8 mouse cellular contexts compared by ENCODE assay signal in the genomic region with DNA sequence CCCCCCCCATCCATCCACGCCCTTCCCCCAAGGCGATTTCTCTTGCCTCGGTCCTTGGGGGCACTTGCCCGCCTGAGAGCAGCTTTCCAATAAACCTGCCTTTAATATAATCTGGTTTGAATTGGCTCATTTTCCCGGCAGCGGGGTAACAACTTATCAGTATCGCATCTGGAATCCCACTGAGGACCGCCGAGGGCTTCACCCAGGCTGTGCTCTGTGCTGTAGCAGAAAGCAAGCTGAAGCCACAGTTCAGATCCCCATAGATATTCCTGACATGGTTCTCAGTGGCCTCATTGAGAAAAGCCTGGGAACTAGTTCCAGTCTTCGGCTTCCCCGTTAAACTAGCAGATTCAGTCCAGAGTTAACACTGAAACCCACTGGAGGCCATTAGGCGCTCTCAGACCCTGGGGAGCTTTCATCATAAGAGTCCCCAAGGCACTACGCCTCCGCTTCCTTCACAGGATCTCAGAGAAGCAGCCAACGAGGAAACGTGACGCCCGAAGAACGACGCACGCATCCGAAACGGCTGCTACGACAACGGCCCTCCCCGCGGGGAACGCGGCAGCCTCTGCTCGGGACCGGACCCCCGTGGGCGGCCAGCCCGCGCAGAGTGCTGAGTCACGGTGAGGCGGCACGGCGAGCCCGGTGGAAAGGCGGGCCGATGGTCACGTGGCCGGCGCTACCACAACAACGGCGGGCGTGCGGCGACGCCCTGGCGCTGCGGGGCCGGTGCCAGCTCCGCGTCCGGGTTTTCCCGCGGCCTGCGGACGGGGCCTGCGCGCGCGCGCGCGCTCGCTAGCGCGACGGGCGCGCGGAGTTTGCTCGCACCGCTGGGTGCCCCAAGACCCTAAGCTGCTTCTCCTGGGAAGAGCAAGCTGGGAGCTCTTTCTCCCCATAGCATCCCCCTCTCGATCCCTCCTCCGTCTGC. TPM values are rescaled to one million over a fixed set of nuclear protein-coding genes. Genes with fewer than 3 reads are reported as not detected.
DNase-seq lines count a peak whose midpoint lies in the region; ATAC-seq and TF ChIP-seq lines count a peak whose summit lies in the region.

No protein-coding gene starts in this region.

- ATAC-seq in forebrain, postnatal 0 days, result peak; percentile 86
- ATAC-seq in lung, embryonic 15.5 days (ENCODE audit: borderline replicate concordance, extremely low read depth, low FRiP score, low TSS enrichment), result peak; percentile 79

- no peaks in the 10 kb centered on the region for H3K9me3 ChIP-seq in forebrain, postnatal 0 days (ENCODE audit: low read length)
- no peaks in the 10 kb centered on the region for H3K9me3 ChIP-seq in lung, embryonic 15.5 days

- H3K27me3 ChIP-seq in cerebellum, adult 2 months (ENCODE audit: control insufficient read depth, insufficient read depth, low read length), result no peaks in the 10 kb centered on the region
- H3K27me3 ChIP-seq in forebrain, postnatal 0 days (ENCODE audit: insufficient read depth, low read length), result no peaks in the 10 kb centered on the region
- H3K27me3 ChIP-seq in lung, embryonic 15.5 days, result no peaks in the 10 kb centered on the region

- TF ChIP-seq CTCF in cerebellum, adult 2 months (IDR thresholded peaks at IDR 0.05; ENCODE audit: borderline replicate concordance, insufficient read depth, low read depth, low read length), result no peak
- no peak for TF ChIP-seq CTCF in forebrain, postnatal 0 days (IDR thresholded peaks at IDR 0.05; ENCODE audit: low read depth)
- no peak for TF ChIP-seq CTCF in olfactory bulb, adult 2 months (IDR thresholded peaks at IDR 0.05; ENCODE audit: insufficient read depth, low read depth, low read length)

- peak; percentile 75 for DNase-seq in MEL-GATA-1-ER (ENCODE audit: extremely low read depth, low read depth)
- peak; percentile 95 for DNase-seq in cerebellum, adult 2 months
- DNase-seq in forebrain, postnatal 0 days, result peak; percentile 95
- peak; percentile 95 for DNase-seq in heart, postnatal 4 days
- DNase-seq in layer of hippocampus, adult 9-10 months (ENCODE audit: low spot score), result peak; percentile 83
- DNase-seq in thymus, adult 18-20 months, result peak; percentile 81 to 83

- peak overlapping the region; percentile 78 for H3K4me2 ChIP-seq in forebrain, postnatal 0 days (ENCODE audit: low read depth)
- H3K4me2 ChIP-seq in lung, embryonic 15.5 days, result peak overlapping the region; percentile 78

- peak overlapping the region; percentile 65 for H3K4me3 ChIP-seq in cerebellum, adult 2 months (replicated peaks; ENCODE audit: insufficient read depth, low read depth, low read length)
- H3K4me3 ChIP-seq in forebrain, postnatal 0 days (ENCODE audit: low read depth, low read length), result peak overlapping the region; percentile 62
- peak overlapping the region; percentile 61 for H3K4me3 ChIP-seq in lung, embryonic 15.5 days
- H3K4me3 ChIP-seq in olfactory bulb, adult 2 months (ENCODE audit: insufficient read depth, low read depth, low read length), result peak overlapping the region; percentile 60

- under 1% methylated on average over 79 of the region's 79 CpGs for WGBS in cerebellum, adult 2 months
- WGBS in forebrain, postnatal 0 days, result under 1% methylated on average over 78 of the region's 79 CpGs
- under 1% methylated on average over 68 of the region's 79 CpGs for WGBS in lung, embryonic 15.5 days
- WGBS in olfactory bulb, adult 2 months, result under 1% methylated on average over 79 of the region's 79 CpGs

- H3K36me3 ChIP-seq in forebrain, postnatal 0 days (ENCODE audit: insufficient read depth), result no peaks in the 10 kb centered on the region
- no peaks in the 10 kb centered on the region for H3K36me3 ChIP-seq in lung, embryonic 15.5 days

- TF ChIP-seq POLR2A in cerebellum, adult 2 months (IDR thresholded peaks at IDR 0.05; ENCODE audit: borderline replicate concordance, insufficient read depth, low read length), result peak; percentile 58; the same call in 1 of the 2 replicates
- peak; percentile 77 for TF ChIP-seq POLR2A in olfactory bulb, adult 2 months (IDR thresholded peaks at IDR 0.05; ENCODE audit: insufficient read depth, low read depth, low read length)

- no peaks in the 10 kb centered on the region for H3K4me1 ChIP-seq in cerebellum, adult 2 months (ENCODE audit: control insufficient read depth, insufficient read depth, low read length)
- no peaks in the 10 kb centered on the region for H3K4me1 ChIP-seq in forebrain, postnatal 0 days (ENCODE audit: insufficient read depth)
- peaks cover 13% of the 10 kb centered on the region for H3K4me1 ChIP-seq in lung, embryonic 15.5 days
- peaks cover 3% of the 10 kb centered on the region for H3K4me1 ChIP-seq in olfactory bulb, adult 2 months (ENCODE audit: control insufficient read depth, insufficient read depth, low read length)

- peak overlapping the region; percentile 83 for H3K27ac ChIP-seq in cerebellum, adult 2 months (ENCODE audit: insufficient read depth, low read length)
- peak overlapping the region; percentile 85 for H3K27ac ChIP-seq in forebrain, postnatal 0 days (ENCODE audit: low read depth, low read length)
- peak overlapping the region; percentile 94 for H3K27ac ChIP-seq in lung, embryonic 15.5 days
- peak overlapping the region; percentile 87 for H3K27ac ChIP-seq in olfactory bulb, adult 2 months (ENCODE audit: insufficient read depth, low read depth, low read length)

- peak overlapping the region; percentile 66 for H3K9ac ChIP-seq in forebrain, postnatal 0 days
- H3K9ac ChIP-seq in lung, embryonic 15.5 days, result peak overlapping the region; percentile 73

RNA-seq across cellular contexts. Expression of a gene that starts 3.9 kb away (rescaled TPM):
- polyA plus RNA-seq in cerebellum, adult 2 months (2012; rRNA removed), result 40.7 and 42.7 TPM in 2 replicates
- total RNA-seq in forebrain, postnatal 0 days (2014; rRNA removed), result 25.8 and 28.4 TPM in 2 replicates
- 12.4 and 14.4 TPM in 2 replicates for polyA plus RNA-seq in forebrain, postnatal 0 days (2015; fragmentation: Nextera tagmentation; extraction: Ambion mirVana)
- 10 to 100 TPM; 12.0 to 12.4 TPM for total RNA-seq in heart, postnatal 4 days (2021)
- 16.1 and 19.8 TPM in 2 replicates for polyA plus RNA-seq in lung, embryonic 15.5 days (2015; fragmentation: Nextera tagmentation; extraction: Ambion mirVana)
- polyA plus RNA-seq in olfactory bulb, adult 2 months (2012; ENCODE audit: insufficient read depth, insufficient read length, low replicate concordance, missing spikeins), result not detected in 2 replicates

Comparison
In these comparisons a context has a peak if more than half of its experiments do, and no peak if none do; other contexts are left out.
1. Peak in every context shown above with its lines: DNase-seq, ATAC-seq, H3K4me3 ChIP-seq and H3K27ac ChIP-seq.